Mouse (Mus musculus): ENCODE results near the gene Spty2d1. TPM values are rescaled to one million over a fixed set of nuclear protein-coding genes. Genes with fewer than 3 reads are reported as not detected.

Spty2d1 gene
- polyA plus RNA-seq, 1 experiment from 2014 or later: 11.8 TPM

- H3K4me1 ChIP-seq (replicated peaks; ENCODE audit: control insufficient read depth, insufficient read depth): peaks cover 6% of the 10 kb centered on the region; the same call in 1 of the 2 replicates
- 6% methylated on average over 2 of the region's 2 CpGs for WGBS
- no peaks in the 10 kb centered on the region for H3K9me3 ChIP-seq (ENCODE audit: control insufficient read depth, low read length)
- no peaks in the 10 kb centered on the region for H3K27me3 ChIP-seq (ENCODE audit: control insufficient read depth, insufficient read depth, low read length)
- ATAC-seq (ENCODE audit: low FRiP score, low TSS enrichment) (no peak), DNase-seq (ENCODE audit: low spot score) (peak; percentile 38)
- H3K4me3 ChIP-seq (ENCODE audit: low read depth, low read length): peak overlapping the region; percentile 76
- TF ChIP-seq CTCF (IDR thresholded peaks at IDR 0.05; ENCODE audit: low read depth) (no peak), EP300 (optimal IDR thresholded peaks at IDR 0.05) (no peak)
- no peaks in the 10 kb centered on the region; the same call in 1 of the 2 replicates for H3K36me3 ChIP-seq (ENCODE audit: control insufficient read depth, insufficient read depth, low read length)
- H3K4me2 ChIP-seq (replicated peaks; ENCODE audit: low read depth): peak overlapping the region; percentile 90
- H3K9ac ChIP-seq (ENCODE audit: low read length): peak overlapping the region; percentile 41; the same call in 1 of the 2 replicates
- peak overlapping the region; percentile 93 for H3K27ac ChIP-seq (replicated peaks)
These were observed 43.4 kb upstream of the Spty2d1 start for GRCm38 (mm10) chr7:47051404-47052151.

GRCm38 (mm10) chr7:47050766-47051165 lies 42.6 kb upstream of the Spty2d1 start:
- ATAC-seq (ENCODE audit: low FRiP score, low TSS enrichment) (peak; percentile 63), DNase-seq (ENCODE audit: low spot score) (no peak)
- Histone ChIP-seq H3K4me2 (replicated peaks; ENCODE audit: low read depth) (peak overlapping the region; percentile 90), H3K4me3 (ENCODE audit: low read depth, low read length) (peak overlapping the region; percentile 76), H3K36me3 (ENCODE audit: control insufficient read depth, insufficient read depth, low read length) (no peaks in the 10 kb centered on the region; the same call in 1 of the 2 replicates), H3K27me3 (ENCODE audit: control insufficient read depth, insufficient read depth, low read length) (no peaks in the 10 kb centered on the region), H3K27ac (replicated peaks) (peak overlapping the region; percentile 93), H3K9ac (ENCODE audit: low read length) (peak overlapping the region; percentile 84), H3K9me3 (ENCODE audit: control insufficient read depth, low read length) (no peaks in the 10 kb centered on the region), H3K4me1 (replicated peaks; ENCODE audit: control insufficient read depth, insufficient read depth) (peaks cover 6% of the 10 kb centered on the region; the same call in 1 of the 2 replicates)
- under 1% methylated on average over 34 of the region's 34 CpGs for WGBS
- no peak for TF ChIP-seq EP300 (optimal IDR thresholded peaks at IDR 0.05)

- WGBS: 0% methylated on average over 30 of the region's 33 CpGs
These were observed 42.2 kb upstream of the Spty2d1 start, which contains the start of gene Tmem86a for GRCm38 (mm10) chr7:47050366-47050765. TSS of gene Tmem86a (plus strand) at chr7:47050601.

GRCm38 (mm10) chr7:47042823-47043490 lies 34.7 kb upstream of the Spty2d1 start:
- no peak overlapping the region for H3K4me2 ChIP-seq (replicated peaks; ENCODE audit: low read depth)
- ATAC-seq (ENCODE audit: low FRiP score, low TSS enrichment): peak; percentile 56; the same call in 1 of the 2 replicates
- no peaks in the 10 kb centered on the region for H3K36me3 ChIP-seq (ENCODE audit: control insufficient read depth, insufficient read depth, low read length)
- no peaks in the 10 kb centered on the region for H3K4me1 ChIP-seq (replicated peaks; ENCODE audit: control insufficient read depth, insufficient read depth)
- no peak overlapping the region for H3K9ac ChIP-seq (ENCODE audit: low read length)
- H3K4me3 ChIP-seq (ENCODE audit: low read depth, low read length): no peak overlapping the region
- H3K9me3 ChIP-seq (ENCODE audit: control insufficient read depth, low read length): no peaks in the 10 kb centered on the region
- peak overlapping the region; percentile 77 for H3K27ac ChIP-seq (replicated peaks)
- WGBS: 33% methylated on average over 6 of the region's 6 CpGs
- no peaks in the 10 kb centered on the region for H3K27me3 ChIP-seq (ENCODE audit: control insufficient read depth, insufficient read depth, low read length)
- TF ChIP-seq EP300 (optimal IDR thresholded peaks at IDR 0.05) (no peak), CTCF (IDR thresholded peaks at IDR 0.05; ENCODE audit: low read depth) (no peak)
- no peak for DNase-seq (ENCODE audit: low spot score)

More at GRCm38 (mm10) chr7:47050366-47050765, 42.2 kb upstream of the Spty2d1 start, which contains the start of gene Tmem86a:
- TF ChIP-seq EP300 (optimal IDR thresholded peaks at IDR 0.05) (no peak), CTCF (IDR thresholded peaks at IDR 0.05; ENCODE audit: low read depth) (no peak)
- ATAC-seq (ENCODE audit: low FRiP score, low TSS enrichment) (peak; percentile 99), DNase-seq (ENCODE audit: low spot score) (peak; percentile 96)
- peak within 1 kb of the TSS; percentile 84 for H3K9ac ChIP-seq (ENCODE audit: low read length)
- no peaks in the 10 kb centered on the region; the same call in 1 of the 2 replicates for H3K36me3 ChIP-seq (ENCODE audit: control insufficient read depth, insufficient read depth, low read length)
- peaks cover 6% of the 10 kb centered on the region; the same call in 1 of the 2 replicates for H3K4me1 ChIP-seq (replicated peaks; ENCODE audit: control insufficient read depth, insufficient read depth)
- H3K4me3 ChIP-seq (ENCODE audit: low read depth, low read length): peak within 1 kb of the TSS; percentile 76
- peak within 1 kb of the TSS; percentile 90 for H3K4me2 ChIP-seq (replicated peaks; ENCODE audit: low read depth)
- H3K9me3 ChIP-seq (ENCODE audit: control insufficient read depth, low read length): no peaks in the 10 kb centered on the region
- no peaks in the 10 kb centered on the region for H3K27me3 ChIP-seq (ENCODE audit: control insufficient read depth, insufficient read depth, low read length)
- peak within 1 kb of the TSS; percentile 93 for H3K27ac ChIP-seq (replicated peaks)

- Histone ChIP-seq H3K9ac (ENCODE audit: low read length) (no peak overlapping the region), H3K4me3 (ENCODE audit: low read depth, low read length) (no peak overlapping the region), H3K27me3 (ENCODE audit: control insufficient read depth, insufficient read depth, low read length) (no peaks in the 10 kb centered on the region), H3K27ac (replicated peaks) (peak overlapping the region; percentile 77), H3K9me3 (ENCODE audit: control insufficient read depth, low read length) (no peaks in the 10 kb centered on the region), H3K4me1 (replicated peaks; ENCODE audit: control insufficient read depth, insufficient read depth) (no peaks in the 10 kb centered on the region), H3K36me3 (ENCODE audit: control insufficient read depth, insufficient read depth, low read length) (no peaks in the 10 kb centered on the region), H3K4me2 (replicated peaks; ENCODE audit: low read depth) (no peak overlapping the region)
- whole genome bisulfite sequencing: 82% methylated on average over 4 of the region's 4 CpGs
- ATAC-seq (ENCODE audit: low FRiP score, low TSS enrichment) (no peak), DNase-seq (ENCODE audit: low spot score) (no peak)
- TF ChIP-seq EP300 (optimal IDR thresholded peaks at IDR 0.05) (no peak), CTCF (IDR thresholded peaks at IDR 0.05; ENCODE audit: low read depth) (no peak)
These were observed 33.9 kb upstream of the Spty2d1 start for GRCm38 (mm10) chr7:47042121-47042520.

Measured in stomach, postnatal 0 days (tissue).